Mouse (Mus musculus) layer of hippocampus, adult 9-11 months (tissue): ENCODE data around the gene Ccdc102a.
"Not testable (repeated sequence)": the region's sequence is repeated elsewhere in the genome, so short reads cannot be mapped to it uniquely, and the experiment has no call there.

Source experiments
- DNase-seq: peaks from one replicate; pipeline ENCODE4 v3.0.0; 2022

Ccdc102a gene

DNA sequence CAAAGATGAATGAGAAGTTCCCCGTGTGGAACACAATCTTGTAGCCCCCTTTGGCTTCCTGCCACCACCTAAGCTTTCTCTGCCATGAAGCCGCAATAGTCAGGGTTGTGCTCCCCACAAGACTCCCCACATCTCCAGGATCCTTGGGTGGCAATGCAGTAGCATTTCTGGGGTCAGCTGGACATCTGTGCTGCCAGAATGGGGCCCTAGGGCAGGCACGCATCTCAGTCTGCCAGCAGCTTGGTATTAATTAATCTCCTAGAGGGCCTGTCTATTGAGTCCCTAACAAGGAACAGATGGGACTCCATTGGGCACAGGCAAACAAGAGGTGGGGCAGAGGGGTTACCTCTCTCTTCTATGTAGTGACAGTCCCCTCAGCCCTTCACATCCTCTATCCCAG is 45.7 kb downstream of the Ccdc102a start:
- DNase-seq: no peak

DNA sequence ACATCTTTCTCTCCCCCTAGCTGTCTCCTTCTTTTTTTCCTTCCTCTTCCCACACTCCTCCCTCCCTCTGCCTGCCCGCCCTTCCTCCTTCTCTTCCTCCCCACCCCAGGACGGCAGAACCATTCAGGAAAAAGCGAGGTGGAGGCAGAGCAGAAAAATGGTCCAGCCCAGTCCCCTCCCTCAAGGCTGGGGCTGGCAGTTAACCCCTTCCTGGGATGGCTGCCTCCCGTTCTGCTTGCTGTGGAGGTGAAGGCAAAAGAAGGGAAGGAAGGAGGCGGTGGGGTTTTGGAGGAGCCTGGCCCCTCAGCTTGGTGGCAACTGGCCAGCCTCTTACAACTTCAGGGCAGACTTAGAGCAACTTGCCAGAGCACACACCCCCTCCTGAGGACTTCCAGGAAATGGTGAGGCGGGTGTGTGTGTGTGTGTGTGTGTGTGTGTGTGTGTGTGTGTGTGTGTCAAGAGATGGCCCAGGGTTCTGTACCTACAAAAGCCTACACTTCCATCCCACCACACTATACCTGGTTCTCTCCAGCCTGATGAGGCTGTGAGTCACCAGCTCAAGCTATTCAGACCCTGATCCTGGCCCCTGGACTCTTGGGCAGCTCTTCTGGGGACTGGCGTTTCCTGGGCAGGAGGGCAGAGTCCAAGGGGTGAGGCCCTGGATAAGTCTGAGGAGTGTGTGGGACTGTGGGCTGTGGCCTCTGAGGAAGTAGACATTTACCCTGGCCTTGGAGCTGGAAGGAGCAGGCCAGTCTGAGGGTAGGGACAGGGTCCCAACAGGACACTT is 46.6 kb downstream of the Ccdc102a start:
- DNase-seq: peak; percentile 77

DNA sequence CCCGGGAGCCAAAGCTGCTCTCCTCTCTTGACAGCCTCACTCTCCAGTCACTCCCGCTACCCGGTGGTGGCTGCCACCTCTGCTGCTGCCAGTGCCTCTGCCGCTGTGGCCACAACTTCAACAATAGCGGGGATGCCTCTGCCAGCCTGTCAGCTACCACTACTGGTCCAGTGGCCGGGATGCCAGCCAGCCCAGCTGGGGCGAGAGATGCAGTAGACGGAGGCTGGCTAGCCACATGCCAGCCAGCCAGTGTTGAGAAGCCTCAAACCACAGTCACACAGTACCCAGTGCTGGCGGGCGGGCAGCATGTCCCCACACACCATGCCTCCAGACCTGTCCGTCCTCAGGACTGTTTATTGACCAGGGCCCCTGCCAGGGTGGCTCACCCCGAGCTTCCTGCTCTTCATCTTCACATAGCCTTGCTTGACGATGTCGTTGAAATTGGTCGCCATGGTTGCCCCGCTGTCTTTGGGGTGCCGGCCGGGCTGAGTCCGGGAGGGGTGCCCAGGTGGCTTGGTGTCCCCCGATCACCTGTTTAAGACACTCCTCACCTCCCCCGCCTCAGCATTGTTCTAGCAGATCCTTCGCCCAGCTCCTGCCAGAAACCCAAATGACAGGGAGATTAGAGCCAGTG is 47.3 kb downstream of the Ccdc102a start:
- peak; percentile 85 for DNase-seq

DNA sequence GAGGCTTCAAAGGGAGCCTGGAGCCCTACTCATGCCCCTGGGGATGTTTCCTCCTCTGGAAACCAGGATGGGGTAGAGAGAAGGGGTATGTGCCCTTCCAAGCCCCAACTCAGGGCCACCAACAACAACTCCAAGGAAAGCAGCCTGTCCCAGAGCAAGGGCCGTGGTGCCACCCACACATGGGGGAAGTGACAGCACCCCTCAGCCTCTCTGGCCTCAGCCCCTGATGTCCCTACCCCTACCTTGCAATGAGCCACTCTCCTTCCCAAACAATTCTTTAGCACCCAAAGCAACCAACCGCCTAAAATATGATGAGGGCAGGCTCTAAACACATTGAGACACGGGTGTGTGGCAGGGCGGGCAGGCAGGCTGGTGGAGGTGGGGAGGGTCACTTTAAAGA is 47.9 kb downstream of the Ccdc102a start:
- no peak for DNase-seq

DNA sequence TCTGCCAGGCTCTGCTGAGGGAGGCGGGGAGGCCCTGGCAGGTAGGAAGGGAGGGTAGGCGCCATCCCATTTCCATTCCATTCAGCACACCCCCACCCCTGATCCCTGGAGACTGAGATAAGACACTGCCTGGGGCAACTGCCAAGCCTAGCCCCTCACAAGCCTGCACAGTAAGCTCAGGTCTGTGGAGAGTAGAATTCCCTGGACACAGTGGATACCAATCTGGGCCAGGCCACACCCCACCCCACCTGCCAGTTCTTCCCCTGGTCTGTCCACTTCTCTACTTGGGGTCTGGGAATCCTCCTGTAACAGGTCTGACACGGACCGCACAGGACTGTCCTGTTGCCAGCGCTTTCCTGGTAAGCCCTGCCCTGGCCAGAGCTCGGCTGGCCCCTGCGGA is 48.8 kb downstream of the Ccdc102a start:
- no peak for DNase-seq

DNA sequence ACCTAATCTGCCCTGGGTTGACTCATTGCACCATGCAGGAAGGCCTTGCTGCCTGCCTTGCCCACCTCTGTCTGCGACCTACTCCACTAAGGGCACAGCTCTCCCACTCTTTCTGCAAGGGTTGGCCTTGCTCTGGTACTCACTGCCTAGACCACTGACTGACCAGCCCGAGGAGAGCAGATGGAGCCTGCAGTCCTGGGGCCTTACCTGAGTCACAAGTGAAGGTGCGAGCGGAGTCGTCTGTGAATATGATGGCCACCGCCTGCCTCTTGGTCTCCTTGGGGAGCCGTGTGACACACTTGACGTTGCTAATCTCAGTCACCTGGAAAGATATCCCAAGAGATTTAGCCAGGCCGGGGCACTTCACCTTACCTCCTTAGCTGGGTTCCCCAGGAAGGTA is 51.0 kb downstream of the Ccdc102a start:
- DNase-seq: no peak

DNA sequence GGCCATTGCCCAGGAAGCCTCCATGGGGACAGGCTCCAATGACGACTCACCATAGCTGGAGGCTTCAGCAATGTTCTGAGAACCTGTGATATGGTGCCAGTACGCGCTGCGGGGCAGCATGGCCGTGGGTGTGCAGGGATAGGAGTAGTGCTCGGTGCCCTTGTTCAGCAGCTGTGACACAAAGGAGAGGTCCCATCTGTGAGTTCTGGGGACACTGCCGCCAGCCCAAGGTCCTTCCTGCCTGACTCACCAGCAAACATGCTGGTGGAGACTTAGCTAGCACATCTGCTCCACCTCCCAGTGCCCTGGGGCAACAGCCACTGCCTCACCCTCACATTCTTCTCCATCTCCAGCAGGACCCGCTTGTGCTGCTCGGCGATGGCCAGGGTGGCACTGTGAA is 52.6 kb downstream of the Ccdc102a start:
- DNase-seq: no peak

DNA sequence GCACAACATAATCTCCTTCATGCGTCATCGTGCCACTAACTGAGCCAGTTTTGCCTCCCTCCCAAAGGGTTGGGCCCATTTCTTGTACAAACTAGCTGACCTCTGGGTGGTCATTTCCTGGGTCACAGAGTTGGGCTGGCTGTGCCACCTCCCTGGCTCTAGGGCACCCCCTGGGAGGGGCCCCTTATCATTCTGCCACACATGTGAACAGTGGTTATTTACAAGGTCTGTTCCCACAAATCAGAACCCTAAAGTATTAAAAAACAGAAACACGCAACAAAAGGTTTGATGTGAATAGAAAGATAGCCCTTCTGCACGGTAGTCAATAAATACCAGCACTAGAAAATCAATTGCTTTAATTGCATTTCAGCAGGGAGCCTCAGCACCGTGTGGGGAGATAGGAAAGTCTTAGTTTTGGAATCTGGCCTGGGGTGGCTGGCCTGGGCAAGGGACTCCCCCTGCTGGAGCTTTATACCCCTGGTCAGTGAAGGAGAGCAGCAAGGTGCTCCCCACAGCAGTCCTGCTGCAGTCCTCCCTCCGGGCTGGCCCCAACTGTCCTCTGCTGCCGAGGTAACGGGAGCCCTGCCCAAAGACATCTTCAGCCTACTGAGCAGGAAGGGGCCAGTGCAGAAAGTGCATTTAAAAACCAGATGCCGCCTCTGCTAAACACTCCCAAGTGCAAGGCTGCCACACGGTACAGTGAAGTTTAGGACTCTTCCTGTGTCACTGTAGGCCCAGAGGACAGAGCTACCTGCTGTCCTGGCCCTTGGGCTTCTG is 53.8 kb downstream of the Ccdc102a start:
- no peak for DNase-seq

DNA sequence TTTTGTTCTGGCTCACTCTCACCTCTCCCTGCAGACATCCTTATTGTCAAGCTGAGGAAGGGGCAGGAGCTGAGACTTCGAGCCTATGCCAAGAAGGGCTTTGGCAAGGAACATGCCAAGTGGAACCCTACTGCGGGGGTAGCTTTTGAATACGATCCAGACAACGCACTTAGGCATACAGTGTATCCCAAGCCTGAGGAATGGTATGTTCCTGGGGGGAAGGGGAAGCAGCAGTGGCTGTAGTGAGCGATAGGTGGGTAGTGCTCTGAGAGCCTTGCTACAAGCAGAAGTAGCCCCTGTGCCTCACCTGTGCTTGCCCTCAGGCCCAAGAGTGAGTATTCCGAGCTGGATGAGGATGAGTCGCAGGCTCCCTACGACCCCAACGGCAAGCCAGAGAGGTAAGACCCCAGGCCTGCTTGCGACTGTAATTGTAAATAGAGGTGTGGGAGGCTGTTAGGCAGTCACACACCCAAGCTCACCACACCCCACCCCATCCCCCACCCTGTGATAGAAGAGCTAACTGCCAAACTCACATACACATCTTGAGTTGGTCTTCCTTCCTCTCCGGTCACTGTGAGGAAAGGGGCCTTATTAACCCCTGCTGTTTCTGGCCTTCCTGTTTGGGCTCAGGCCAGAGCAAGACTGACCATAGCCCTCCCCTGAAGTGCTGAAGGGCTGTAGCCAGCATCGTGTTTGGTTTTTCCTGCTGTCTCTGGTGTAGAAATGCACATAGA is 55.2 kb downstream of the Ccdc102a start:
- no peak for DNase-seq

DNA sequence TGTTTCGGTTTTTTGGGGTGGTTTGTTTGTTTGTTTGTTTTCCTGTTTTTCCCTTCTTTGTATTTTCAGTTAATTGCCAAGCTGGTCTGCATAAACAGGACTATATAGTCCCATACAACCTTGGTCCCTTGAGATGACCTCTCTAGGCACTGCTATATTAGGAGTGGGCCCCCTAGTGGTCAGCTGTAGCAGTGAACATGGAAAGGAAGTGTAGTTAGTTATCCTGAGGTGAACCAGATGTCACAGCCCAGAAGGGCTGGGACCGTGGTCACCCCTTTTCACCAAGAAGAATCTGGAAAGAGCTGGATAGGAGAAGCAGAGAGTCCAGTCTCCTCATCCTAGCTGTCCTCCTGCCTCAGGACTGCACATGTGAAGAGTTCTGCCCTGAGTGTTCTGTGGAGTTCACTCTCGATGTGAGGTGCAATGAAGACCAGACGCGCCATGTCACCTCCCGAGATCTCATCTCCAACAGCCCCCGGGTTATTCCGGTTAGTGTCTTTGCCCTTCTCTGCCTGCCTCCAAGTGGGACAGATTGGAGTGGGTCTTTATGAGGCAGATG is 56.5 kb downstream of the Ccdc102a start:
- DNase-seq: no peak

DNA sequence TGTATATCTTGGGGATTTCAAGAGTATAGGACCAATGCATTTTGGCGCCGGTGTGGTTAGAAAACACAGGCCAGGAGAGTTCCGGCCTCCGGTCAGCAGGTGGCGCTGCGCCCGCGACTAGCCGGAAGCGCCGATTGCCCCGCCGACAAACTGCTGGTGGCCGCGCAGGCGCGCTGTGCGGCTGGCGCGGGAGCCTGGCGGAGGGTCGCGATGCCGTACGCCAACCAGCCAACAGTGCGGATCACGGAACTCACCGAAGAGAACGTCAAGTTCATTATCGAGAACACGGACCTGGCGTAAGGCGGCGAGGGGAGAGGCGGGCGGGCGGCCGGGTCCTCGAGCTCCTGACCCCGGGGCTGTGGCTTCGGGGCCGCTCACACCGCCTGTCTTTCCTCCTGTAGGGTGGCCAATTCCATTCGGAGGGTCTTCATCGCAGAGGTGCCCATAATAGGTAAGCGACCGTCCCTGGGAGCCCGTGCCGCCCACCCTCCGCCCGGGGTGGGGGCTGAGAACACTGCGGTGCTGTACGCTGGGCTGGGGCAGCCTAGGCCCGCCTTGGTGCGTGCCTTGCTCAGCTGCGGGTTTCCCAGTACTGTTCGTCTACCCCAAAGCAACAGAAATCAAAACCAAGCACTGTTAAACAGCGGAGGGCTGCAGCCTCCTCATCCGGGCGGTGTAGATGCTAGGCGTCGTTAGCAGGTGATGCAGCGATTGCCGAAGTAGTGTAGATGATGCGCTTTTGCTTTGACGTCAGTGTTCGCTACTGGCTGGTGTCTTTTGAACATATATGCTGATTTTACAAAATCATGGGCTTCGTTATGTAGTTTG is 60.3 kb downstream of the Ccdc102a start, which contains the start of gene Polr2c:
Gene Polr2c (plus strand): TSS at position 105 of the 828 bp plus-strand sequence.
- peak; percentile 85 for DNase-seq

DNA sequence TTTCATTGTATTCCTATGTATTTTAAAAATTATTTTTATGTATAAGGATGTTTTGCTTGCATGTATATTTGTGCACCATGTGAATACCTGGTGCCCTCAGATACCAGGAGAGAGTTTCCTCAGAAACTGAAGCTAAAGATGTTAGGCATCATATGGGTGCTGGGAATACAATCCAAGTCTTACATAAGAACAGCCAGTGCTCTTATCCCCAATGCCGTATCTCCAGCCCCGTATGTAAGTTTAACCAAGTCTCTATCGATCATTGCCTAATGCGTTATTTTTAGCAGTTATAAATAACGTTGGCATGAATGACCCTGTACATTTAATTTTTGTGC is 60.9 kb downstream of the Ccdc102a start:
- no peak for DNase-seq

DNA sequence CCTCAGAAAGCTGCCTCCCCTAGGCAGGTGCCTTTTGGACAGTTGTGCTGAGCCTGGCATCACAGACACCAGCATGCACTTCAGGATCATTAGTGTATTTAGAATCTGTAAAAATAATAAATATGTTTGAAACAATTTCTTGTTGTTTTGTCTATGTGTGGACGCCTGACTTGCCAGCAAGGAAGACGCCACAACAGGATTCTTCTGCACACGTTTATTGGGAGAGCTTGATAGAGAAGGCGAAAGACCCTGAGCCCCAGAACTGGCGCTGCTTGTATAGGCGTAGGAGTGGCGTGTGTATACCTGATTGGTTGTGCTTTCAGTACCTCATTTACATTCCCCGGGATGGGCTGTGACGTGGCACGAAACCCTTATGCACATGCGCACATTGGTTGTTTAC is 63.1 kb downstream of the Ccdc102a start:
- not testable (repeated sequence) for DNase-seq
